Mouse (Mus musculus) intestine, postnatal 0 days (tissue): Measurements from ENCODE around the gene Qsox2. TPM values are rescaled to one million over a fixed set of nuclear protein-coding genes. Genes with fewer than 3 reads are reported as not detected.
A peak's percentile ranks its signal among the peaks of the same experiment; 100 is the strongest.

Experiments
- ATAC-seq: fragments of 200-750 bp; cut with Nextera tagmentation; 2 replicates; pipeline ENCODE4 v1.8.0; 2017; ENCODE audit warnings: mild to moderate bottlenecking, moderate TSS enrichment, moderate library complexity
- H3K27ac ChIP-seq: fragments of 300-500 bp; sonication (generic); 2 replicates; pipeline ENCODE4 v1.5.1; 2014; ENCODE audit warnings: mild to moderate bottlenecking, low read depth, low read length, moderate library complexity
- H3K27me3 ChIP-seq: fragments of 300-500 bp; sonication (generic); replicated peaks from 2 replicates; pipeline ENCODE4 v1.6.1; 2014; ENCODE audit warnings: low read length, mixed read lengths; ENCODE audit not compliant: control insufficient read depth, insufficient read depth
- H3K36me3 ChIP-seq: fragments of 300-500 bp; sonication (generic); 2 replicates; pipeline ENCODE4 v1.6.1; 2014; ENCODE audit warnings: mild to moderate bottlenecking, moderate library complexity; ENCODE audit not compliant: control insufficient read depth, insufficient read depth
- H3K4me1 ChIP-seq: fragments of 300-500 bp; sonication (generic); replicated peaks from 2 replicates; pipeline ENCODE4 v1.6.1; 2014; ENCODE audit warnings: antibody characterized with exemption, low read length, mixed read lengths; ENCODE audit not compliant: control insufficient read depth, insufficient read depth
- H3K4me2 ChIP-seq: fragments of 300-500 bp; sonication (generic); replicated peaks from 2 replicates; pipeline ENCODE4 v1.6.1; 2014; ENCODE audit warnings: low read depth, mild to moderate bottlenecking, moderate library complexity
- H3K4me3 ChIP-seq: fragments of 300-500 bp; sonication (generic); 2 replicates; pipeline ENCODE4 v1.5.1; 2014; ENCODE audit warnings: low read depth, low read length
- H3K9ac ChIP-seq: fragments of 300-500 bp; sonication (generic); 2 replicates; pipeline ENCODE4 v1.6.1; 2014; ENCODE audit warnings: mild to moderate bottlenecking, low read depth, low read length
- H3K9me3 ChIP-seq: fragments of 300-500 bp; sonication (generic); 2 replicates; pipeline ENCODE4 v1.6.1; 2016; ENCODE audit warnings: mixed run types; ENCODE audit not compliant: control insufficient read depth
- CTCF ChIP-seq: sonication (generic); IDR thresholded peaks from 2 replicates; pipeline ENCODE4 v1.5.1; 2016; ENCODE audit warnings: low read depth, mild to moderate bottlenecking, control low read depth, antibody characterized with exemption, moderate library complexity
- WGBS: fragments of 180-500 bp; shearing (Covaris S2); extraction: QIAGEN DNeasy Blood & Tissue Kit; methylation state at CpG from one replicate; pipeline ENCODE4 v1.1.7; 2014; 5-methylcytosine and 5-hydroxymethylcytosine counted together
- polyA plus RNA-seq: library from polyadenylated mRNA; unstranded; fragments of >200 nt; fragmentation: Nextera tagmentation; extraction: Ambion mirVana; gene quantifications from 2 replicates; pipeline ENCODE4 v1.2.1, GENCODE M21; 2015

The Qsox2 gene
- polyA plus RNA-seq, 1 experiment from 2014 or later = 7.5 TPM

GRCm38 (mm10) chr2:26208126-26208789 is 29.1 kb downstream of the Qsox2 start, which contains the start of gene Lhx3:
Gene Lhx3, minus strand, starts transcription at chr2:26208289.
- WGBS = 4% methylated on average over 19 of the region's 19 CpGs
- Histone ChIP-seq H3K4me2 (peak within 1 kb of the TSS; percentile 45), H3K36me3 (peaks cover 35% of the 10 kb centered on the region), H3K9ac (no peak within 1 kb of the TSS), H3K9me3 (no peaks in the 10 kb centered on the region), H3K4me1 (no peaks in the 10 kb centered on the region), H3K27ac (no peak within 1 kb of the TSS), H3K4me3 (no peak within 1 kb of the TSS), H3K27me3 (peaks cover 48% of the 10 kb centered on the region)
- ATAC-seq = peak; percentile 90
- no peak for TF ChIP-seq CTCF

GRCm38 (mm10) chr2:26207559-26207958 is 29.8 kb downstream of the Qsox2 start:
- peaks cover 54% of the 10 kb centered on the region for H3K27me3 ChIP-seq
- H3K4me3 ChIP-seq = no peak overlapping the region
- no peak for ATAC-seq
- no peaks in the 10 kb centered on the region for H3K4me1 ChIP-seq
- peaks cover 30% of the 10 kb centered on the region for H3K36me3 ChIP-seq
- no peak overlapping the region for H3K9ac ChIP-seq
- TF ChIP-seq CTCF = no peak
- H3K4me2 ChIP-seq = no peak overlapping the region
- no peak overlapping the region for H3K27ac ChIP-seq
- H3K9me3 ChIP-seq = no peaks in the 10 kb centered on the region
- WGBS = 19% methylated on average over 9 of the region's 9 CpGs

- peaks cover 72% of the 10 kb centered on the region for H3K27me3 ChIP-seq
- no peak for TF ChIP-seq CTCF
- no peak overlapping the region for H3K9ac ChIP-seq
- 23% methylated on average over 10 of the region's 10 CpGs for WGBS
- no peak overlapping the region for H3K27ac ChIP-seq
- H3K4me2 ChIP-seq = no peak overlapping the region
- H3K9me3 ChIP-seq = no peaks in the 10 kb centered on the region
- H3K36me3 ChIP-seq = peaks cover 12% of the 10 kb centered on the region
- no peak overlapping the region for H3K4me3 ChIP-seq
- ATAC-seq = no peak
- no peaks in the 10 kb centered on the region for H3K4me1 ChIP-seq
These were observed 31.6 kb downstream of the Qsox2 start for GRCm38 (mm10) chr2:26205761-26206160.

- Histone ChIP-seq H3K27me3 (peaks cover 79% of the 10 kb centered on the region), H3K9me3 (no peaks in the 10 kb centered on the region), H3K4me3 (no peak overlapping the region), H3K4me1 (no peaks in the 10 kb centered on the region), H3K36me3 (peaks cover 6% of the 10 kb centered on the region), H3K4me2 (no peak overlapping the region), H3K27ac (no peak overlapping the region), H3K9ac (no peak overlapping the region)
- no peak for TF ChIP-seq CTCF
- WGBS = 2% methylated on average over 16 of the region's 16 CpGs
- ATAC-seq = no peak
These were observed 32.2 kb downstream of the Qsox2 start for GRCm38 (mm10) chr2:26205126-26205525.

GRCm38 (mm10) chr2:26202849-26203475 is 34.4 kb downstream of the Qsox2 start:
- TF ChIP-seq CTCF = no peak
- 4% methylated on average over 36 of the region's 36 CpGs for WGBS
- Histone ChIP-seq H3K4me2 (no peak overlapping the region), H3K27me3 (peaks cover 99% of the 10 kb centered on the region), H3K4me3 (no peak overlapping the region), H3K9me3 (no peaks in the 10 kb centered on the region), H3K36me3 (no peaks in the 10 kb centered on the region), H3K9ac (no peak overlapping the region), H3K27ac (no peak overlapping the region), H3K4me1 (no peaks in the 10 kb centered on the region)
- ATAC-seq = no peak

GRCm38 (mm10) chr2:26201926-26202848 is 35.1 kb downstream of the Qsox2 start:
- no peak overlapping the region for H3K4me3 ChIP-seq
- no peak overlapping the region; the same call in 1 of the 2 replicates for H3K4me2 ChIP-seq
- no peaks in the 10 kb centered on the region for H3K4me1 ChIP-seq
- no peak overlapping the region for H3K27ac ChIP-seq
- no peak for TF ChIP-seq CTCF
- 1% methylated on average over 76 of the region's 77 CpGs for WGBS
- H3K9ac ChIP-seq = no peak overlapping the region
- H3K27me3 ChIP-seq = peaks cover 96% of the 10 kb centered on the region
- ATAC-seq = no peak
- H3K36me3 ChIP-seq = no peaks in the 10 kb centered on the region
- no peaks in the 10 kb centered on the region for H3K9me3 ChIP-seq
